Mouse (Mus musculus) heart, adult 2 months (tissue): ENCODE results near the gene Prmt8. TPM values are rescaled to one million over a fixed set of nuclear protein-coding genes. Genes with fewer than 3 reads are reported as not detected.

ENCODE experiments used
- DNase-seq, 2 experiments: peaks; one replicate each; pipeline ENCODE4 v3.0.0; 2021
- H3K27ac ChIP-seq: fragments of 200-600 bp; 2 replicates; pipeline ENCODE4 v1.8.1; 2022
- H3K27me3 ChIP-seq: fragments of 200-500 bp; 2 replicates; pipeline ENCODE4 v1.6.1; 2012; ENCODE audit warnings: mild to moderate bottlenecking, low read length, inconsistent platforms, mixed read lengths; ENCODE audit not compliant: control insufficient read depth, insufficient read depth
- H3K36me3 ChIP-seq: fragments of 200-500 bp; 2 replicates; pipeline ENCODE4 v1.6.1; 2012; ENCODE audit warnings: low read length, inconsistent platforms; ENCODE audit not compliant: control insufficient read depth, insufficient read depth
- H3K4me1 ChIP-seq: fragments of 200-500 bp; 2 replicates; pipeline ENCODE4 v1.6.1; 2011; ENCODE audit warnings: low read length; ENCODE audit not compliant: control insufficient read depth, insufficient read depth
- H3K4me3 ChIP-seq: fragments of 200-600 bp; 2 replicates; pipeline ENCODE4 v1.8.1; 2022
- H3K79me2 ChIP-seq: fragments of 200-500 bp; replicated peaks from 2 replicates; pipeline ENCODE4 v1.6.1; 2012; ENCODE audit warnings: mild to moderate bottlenecking, inconsistent platforms, low read length, moderate library complexity, mixed read lengths; ENCODE audit not compliant: control insufficient read depth, insufficient read depth
- H3K9ac ChIP-seq: fragments of 200-500 bp; 2 replicates; pipeline ENCODE4 v1.6.1; 2012; ENCODE audit warnings: low read depth, mild to moderate bottlenecking, control low read depth, inconsistent platforms, low read length, mixed read lengths
- CTCF ChIP-seq: fragments of 200-600 bp; IDR thresholded peaks from 2 replicates; pipeline ENCODE4 v1.8.1; 2022; ENCODE audit warnings: antibody characterized with exemption, mild to moderate bottlenecking, moderate library complexity
- EP300 ChIP-seq: fragments of 200-500 bp; IDR thresholded peaks from 2 replicates; pipeline ENCODE4 v1.6.1; 2011; ENCODE audit warnings: low read depth, low read length, control low read depth; ENCODE audit not compliant: insufficient read depth
- POLR2A ChIP-seq: fragments of 200-500 bp; IDR thresholded peaks from 2 replicates; pipeline ENCODE4 v1.6.1; 2011; ENCODE audit warnings: mild to moderate bottlenecking, low read depth, low read length, control low read depth; ENCODE audit not compliant: insufficient read depth
- WGBS: fragments of 180-500 bp; shearing (Covaris S2); methylation state at CpG from one replicate; pipeline ENCODE4 v1.1.7; 2018; 5-methylcytosine and 5-hydroxymethylcytosine counted together
- intact Hi-C: fragments of 180-260 bp; cut with DNase I; formaldehyde crosslinking; loops from one replicate; pipeline ENCODE4 v1.15.1; 2025
- polyA plus RNA-seq: library from polyadenylated mRNA; depleted of rRNA; stranded (reverse); fragments of >200 nt; gene quantifications from 2 replicates; pipeline ENCODE4 v1.2.3, GENCODE M21; 2012
- total RNA-seq, 2 experiments: library from RNA; stranded (reverse); gene quantifications; 2 replicates each; pipeline ENCODE4 v1.2.3; 2021

Gene Prmt8
- total and polyA plus RNA-seq, 3 experiments, result not detected

DNA sequence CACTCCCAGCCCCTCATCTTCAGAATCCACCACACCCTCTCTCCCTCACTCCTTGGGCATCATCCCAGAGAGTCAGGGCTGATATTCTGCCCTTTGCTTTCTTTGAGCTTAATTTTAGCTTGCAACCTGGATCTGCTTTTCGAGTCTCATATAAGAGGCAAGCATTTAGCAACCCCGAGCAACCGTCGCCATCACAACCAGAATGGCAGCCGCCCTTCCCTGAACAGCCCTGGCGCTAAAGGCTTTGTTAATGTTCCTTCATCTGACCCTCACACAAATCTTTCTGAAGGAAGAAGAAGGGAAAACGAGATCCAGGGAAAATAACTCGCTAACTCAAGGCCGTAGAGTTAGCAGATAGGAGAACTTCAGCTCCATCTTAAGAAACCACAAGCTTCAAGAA is 17.8 kb downstream of the Prmt8 start:
- intact Hi-C loops, result no loop called here
- no peak for DNase-seq
- no peaks in the 10 kb centered on the region for H3K36me3 ChIP-seq
- TF ChIP-seq POLR2A, result no peak
- TF ChIP-seq EP300, result no peak
- no peak for TF ChIP-seq CTCF
- no peak overlapping the region for H3K4me3 ChIP-seq
- no peak overlapping the region for H3K27ac ChIP-seq
- 0 out of 2 replicates have a peak, but pooled peaks cover 1% of the 10 kb centered on the region for H3K4me1 ChIP-seq
- WGBS, result 90% methylated on average over 9 of the region's 9 CpGs
- no peaks in the 10 kb centered on the region for H3K79me2 ChIP-seq
- H3K27me3 ChIP-seq, result no peaks in the 10 kb centered on the region
- H3K9ac ChIP-seq, result no peak overlapping the region

DNA sequence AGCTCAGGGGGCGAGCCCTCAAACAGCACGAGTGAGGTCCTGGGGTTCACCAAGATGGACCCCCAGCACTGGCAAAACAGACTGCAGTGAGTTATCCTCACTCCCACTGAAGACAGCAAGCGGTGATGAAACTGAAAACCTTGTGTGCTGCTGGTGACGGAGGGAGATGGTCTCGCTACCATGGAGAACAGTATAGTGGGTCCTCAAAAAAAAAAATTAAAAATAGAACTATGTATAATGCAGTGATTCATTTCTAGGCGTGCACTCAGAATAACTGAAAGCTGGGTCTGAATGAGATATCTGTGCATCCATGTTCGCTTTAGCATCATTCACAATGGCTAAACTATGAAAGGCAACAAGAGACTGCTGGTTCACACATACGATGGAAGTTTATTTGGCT is 20.5 kb downstream of the Prmt8 start:
- H3K4me3 ChIP-seq, result no peak overlapping the region
- H3K9ac ChIP-seq, result no peak overlapping the region
- H3K27me3 ChIP-seq, result no peaks in the 10 kb centered on the region
- intact Hi-C loops, result no loop called here
- H3K79me2 ChIP-seq, result no peaks in the 10 kb centered on the region
- TF ChIP-seq CTCF (no peak), EP300 (no peak), POLR2A (no peak)
- DNase-seq, result no peak
- 0 out of 2 replicates have a peak, but pooled peaks cover 1% of the 10 kb centered on the region for H3K4me1 ChIP-seq
- WGBS, result 79% methylated on average over 8 of the region's 8 CpGs
- H3K36me3 ChIP-seq, result no peaks in the 10 kb centered on the region
- H3K27ac ChIP-seq, result no peak overlapping the region

DNA sequence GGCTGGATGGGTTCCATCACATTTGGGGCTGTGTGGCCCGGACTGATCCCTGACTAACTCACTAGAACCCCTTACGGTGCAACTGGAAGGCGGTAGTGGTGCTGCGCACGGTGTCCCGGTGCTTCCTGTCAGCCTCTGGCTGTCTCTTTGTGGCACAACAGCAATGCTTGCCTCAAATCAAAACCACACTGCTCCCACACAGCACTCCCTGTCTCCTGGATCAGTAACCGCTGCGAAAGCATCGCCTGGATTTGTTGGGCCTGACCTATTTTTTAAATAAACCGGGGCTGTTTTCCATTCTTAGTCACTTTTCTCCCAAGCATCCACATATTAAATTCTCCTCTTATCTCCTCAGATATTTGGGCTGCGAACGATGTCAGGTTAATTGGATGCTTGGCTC is 27.0 kb downstream of the Prmt8 start:
- no peak for DNase-seq
- no peaks in the 10 kb centered on the region for H3K36me3 ChIP-seq
- intact Hi-C loops, result no loop called here
- WGBS, result 80% methylated on average over 12 of the region's 12 CpGs
- H3K4me1 ChIP-seq, result no peaks in the 10 kb centered on the region
- no peaks in the 10 kb centered on the region for H3K79me2 ChIP-seq
- H3K27ac ChIP-seq, result no peak overlapping the region
- no peaks in the 10 kb centered on the region for H3K27me3 ChIP-seq
- TF ChIP-seq POLR2A (no peak), CTCF (no peak), EP300 (no peak)
- no peak overlapping the region for H3K4me3 ChIP-seq
- no peak overlapping the region for H3K9ac ChIP-seq

DNA sequence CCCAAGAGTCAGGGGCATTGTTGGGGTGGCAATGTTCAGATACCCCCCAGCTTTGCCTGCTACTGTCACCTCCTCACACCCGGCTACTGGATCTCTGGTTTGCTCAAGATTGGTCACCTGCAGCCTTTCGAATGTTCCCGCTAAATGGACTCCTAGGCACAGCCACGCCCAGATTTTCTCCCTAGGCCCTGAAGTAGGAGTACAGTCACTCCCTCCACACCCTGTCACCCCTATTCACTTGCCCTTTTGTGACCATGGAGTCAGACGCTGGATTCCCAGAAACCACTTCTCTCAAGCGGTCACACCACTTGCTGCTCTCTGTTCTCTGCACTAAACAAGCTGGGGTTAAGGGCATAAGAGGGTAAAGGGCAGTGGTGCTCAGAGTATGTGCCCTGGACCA is 28.1 kb downstream of the Prmt8 start:
- no peak for TF ChIP-seq POLR2A
- no peak for TF ChIP-seq CTCF
- TF ChIP-seq EP300, result no peak
- H3K27ac ChIP-seq, result no peak overlapping the region
- no peaks in the 10 kb centered on the region for H3K27me3 ChIP-seq
- 84% methylated on average over 6 of the region's 6 CpGs for WGBS
- no peak overlapping the region for H3K4me3 ChIP-seq
- intact Hi-C loops, result no loop called here
- no peaks in the 10 kb centered on the region for H3K4me1 ChIP-seq
- DNase-seq, result no peak
- no peaks in the 10 kb centered on the region for H3K36me3 ChIP-seq
- no peaks in the 10 kb centered on the region for H3K79me2 ChIP-seq
- H3K9ac ChIP-seq, result no peak overlapping the region

DNA sequence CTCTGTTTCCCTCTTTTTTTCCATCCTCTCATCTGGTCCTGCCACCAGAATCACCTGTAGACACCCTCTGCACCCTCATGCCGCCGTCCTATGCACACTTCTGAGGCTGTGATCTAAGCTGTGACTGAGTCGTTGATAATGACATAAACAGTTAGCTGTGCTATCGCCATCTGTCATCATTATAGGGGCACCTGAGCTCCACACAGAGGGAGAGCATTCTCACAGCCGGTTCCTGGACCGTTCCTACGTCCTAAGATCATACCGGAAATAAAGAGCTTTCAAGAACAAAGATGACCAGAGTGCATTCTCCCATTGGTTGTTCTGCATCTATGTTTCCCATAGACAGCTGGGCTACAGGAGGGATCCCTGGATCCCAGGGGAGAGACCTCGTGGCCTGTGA is 28.6 kb downstream of the Prmt8 start:
- H3K79me2 ChIP-seq, result no peaks in the 10 kb centered on the region
- H3K27me3 ChIP-seq, result no peaks in the 10 kb centered on the region
- H3K36me3 ChIP-seq, result no peaks in the 10 kb centered on the region
- TF ChIP-seq CTCF (no peak), EP300 (no peak), POLR2A (no peak)
- DNase-seq, result no peak
- intact Hi-C loops, result no loop called here
- H3K4me1 ChIP-seq, result no peaks in the 10 kb centered on the region
- H3K4me3 ChIP-seq, result no peak overlapping the region
- WGBS, result 77% methylated on average over 9 of the region's 9 CpGs
- H3K27ac ChIP-seq, result no peak overlapping the region
- H3K9ac ChIP-seq, result no peak overlapping the region

DNA sequence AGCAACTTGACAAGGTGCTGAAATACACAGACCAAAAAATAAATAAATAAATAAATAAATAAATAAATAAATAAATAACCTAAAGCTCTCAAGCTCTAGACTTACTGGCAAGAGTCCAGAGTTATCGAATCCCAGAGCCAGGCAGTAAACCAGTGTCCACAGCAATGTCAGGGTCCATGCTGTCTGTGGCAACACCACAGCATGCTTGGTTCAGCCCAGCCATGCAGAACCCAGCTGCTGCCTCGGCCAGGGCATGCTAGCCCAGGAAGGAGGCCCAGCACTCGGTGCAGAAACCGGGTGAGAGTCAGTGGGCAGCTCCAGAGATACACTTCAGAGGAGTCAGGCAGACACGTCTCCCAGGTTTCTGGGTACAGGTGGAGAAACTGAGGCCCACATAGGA is 29.4 kb downstream of the Prmt8 start:
- DNase-seq, result no peak
- TF ChIP-seq EP300 (no peak), CTCF (no peak), POLR2A (no peak)
- no peaks in the 10 kb centered on the region for H3K79me2 ChIP-seq
- no peak overlapping the region for H3K9ac ChIP-seq
- H3K4me1 ChIP-seq, result no peaks in the 10 kb centered on the region
- no peaks in the 10 kb centered on the region for H3K36me3 ChIP-seq
- H3K27me3 ChIP-seq, result no peaks in the 10 kb centered on the region
- no peak overlapping the region for H3K4me3 ChIP-seq
- no peak overlapping the region for H3K27ac ChIP-seq
- WGBS, result 61% methylated on average over 5 of the region's 5 CpGs
- intact Hi-C loops, result no loop called here
